Mouse (Mus musculus) heart, adult 18-20 months (tissue): ENCODE measurements around the gene Myct1. TPM values are rescaled to one million over a fixed set of nuclear protein-coding genes. Genes with fewer than 3 reads are reported as not detected.
A peak's percentile ranks its signal among the peaks of the same experiment; 100 is the strongest.

ENCODE experiments used
- DNase-seq, 2 experiments: peaks; one replicate each; pipeline ENCODE4 v3.0.0; 2021 to 2022; ENCODE audit warnings: mixed read lengths in 1 of 2
- long read RNA-seq, 2 experiments: library from polyadenylated mRNA; stranded (forward); transcript quantifications; one replicate each; pipeline ENCODE4 v2.0.0; 2021
- total RNA-seq, 2 experiments: library from RNA; stranded (reverse); gene quantifications; 2 replicates each; pipeline ENCODE4 v1.2.3; 2021

The Myct1 gene
- 1 to 10 TPM; 7.5 to 9.0 TPM for total RNA-seq
- long read RNA-seq, experiment 1, transcript Myct1-201 (2 exons, 2,845 nt), result major isoform, 9 of 9 reads
- long read RNA-seq, experiment 1, partial matches to known transcripts, result 0 of 9 reads
- long read RNA-seq, experiment 1, other reads (novel, unspliced or antisense), result 0 of 9 reads
- long read RNA-seq, experiment 2, partial matches to known transcripts, result 0 of 2 reads
- long read RNA-seq, experiment 2, other reads (novel, unspliced or antisense), result 0 of 2 reads

DNA sequence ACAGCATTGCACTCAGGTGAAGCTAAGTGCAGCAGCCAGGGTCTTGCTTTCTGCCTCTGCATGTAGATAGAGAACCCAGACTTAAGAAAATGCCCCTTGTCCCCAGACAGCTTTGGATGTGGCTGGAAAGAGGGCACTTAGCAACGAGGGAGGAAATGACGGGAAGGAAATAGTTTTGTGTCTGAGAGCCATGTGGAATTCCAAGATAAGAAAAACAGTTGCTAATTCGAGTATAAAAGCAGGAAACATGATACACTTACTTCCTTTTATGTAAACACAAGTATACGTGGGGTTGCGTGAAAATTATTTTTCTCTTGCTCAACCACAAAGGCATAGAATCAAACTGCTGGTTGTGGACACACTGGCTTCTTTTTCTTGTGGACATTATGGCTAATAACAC lies at the start of gene Myct1:
Myct1 (plus strand) TSS at position 312 of the 400 bp plus-strand sequence.
- peak; percentile 26 to 71 for DNase-seq

DNA sequence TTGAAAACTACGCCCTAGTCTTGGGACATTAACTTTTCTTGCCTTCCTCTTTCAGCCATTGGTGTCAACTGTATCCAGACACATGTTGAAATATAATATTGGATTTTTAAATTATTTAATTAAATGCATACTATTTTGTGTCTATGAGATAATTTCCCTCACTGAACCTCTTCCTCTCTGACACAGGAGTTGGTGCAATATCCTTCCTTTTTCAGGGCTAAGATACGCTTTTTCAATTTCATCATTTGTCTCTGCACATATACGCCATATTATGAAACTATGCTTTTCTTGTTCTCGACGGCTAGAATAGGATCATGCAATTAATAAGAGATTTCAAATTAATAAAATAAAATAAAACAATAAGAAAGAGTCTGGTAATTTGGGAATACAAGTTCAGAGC lies 47.1 kb upstream of the Myct1 start:
- DNase-seq, result no peak

DNA sequence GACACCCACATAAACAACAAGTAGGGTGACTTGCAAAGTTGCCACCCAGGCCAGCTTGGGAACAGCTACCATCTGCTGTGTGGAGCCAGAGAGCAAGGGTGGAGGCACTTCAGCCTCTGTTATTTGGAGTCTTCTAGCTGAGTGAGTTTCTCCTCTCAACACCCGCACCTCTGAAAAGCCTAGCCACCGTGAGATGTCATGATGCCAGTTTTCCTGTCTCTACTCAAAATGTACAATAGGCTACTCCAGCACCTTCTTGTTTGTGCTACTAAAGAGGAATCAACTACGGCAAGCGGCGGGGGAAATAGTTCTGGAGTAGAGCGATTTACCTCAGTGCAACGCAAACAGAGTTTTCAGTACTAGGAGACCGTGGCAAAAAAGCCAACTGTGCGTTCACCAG lies 45.8 kb upstream of the Myct1 start:
- no peak for DNase-seq

DNA sequence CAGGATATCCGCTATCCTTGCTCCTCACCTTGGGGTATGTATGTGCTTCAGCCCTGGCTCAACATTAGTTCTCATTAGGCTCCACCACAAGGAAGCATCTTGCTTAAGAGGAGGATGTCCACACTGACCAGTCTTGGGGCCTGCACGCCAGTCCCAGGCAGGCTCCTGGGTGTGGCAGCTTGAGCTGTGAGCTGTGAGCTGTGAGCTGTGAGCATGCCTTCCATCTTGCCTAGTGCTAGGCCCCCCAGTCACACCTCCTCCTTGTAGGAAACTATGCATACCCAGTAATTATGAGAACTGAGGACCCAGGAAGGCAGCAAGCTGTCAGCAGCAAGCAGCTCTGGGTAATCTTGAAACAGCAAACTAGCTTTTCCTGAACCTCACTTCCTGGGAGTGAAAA lies 44.9 kb upstream of the Myct1 start:
- no peak for DNase-seq

DNA sequence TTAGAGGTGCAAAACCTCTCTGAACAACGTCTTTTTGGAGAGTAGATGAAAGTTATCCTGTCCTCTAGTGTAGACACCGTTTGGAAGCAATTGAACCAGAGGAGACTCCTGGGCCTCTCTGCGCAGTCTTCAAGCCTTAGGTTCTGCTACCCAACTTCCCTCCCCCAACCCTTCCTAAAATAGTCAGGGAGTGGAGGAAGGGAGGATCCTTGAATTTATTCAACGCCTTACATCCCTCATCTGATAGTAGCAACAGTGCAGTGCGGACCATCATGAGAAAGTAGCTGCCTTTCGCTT lies 43.8 kb upstream of the Myct1 start:
- DNase-seq, result peak; percentile 26 to 51

DNA sequence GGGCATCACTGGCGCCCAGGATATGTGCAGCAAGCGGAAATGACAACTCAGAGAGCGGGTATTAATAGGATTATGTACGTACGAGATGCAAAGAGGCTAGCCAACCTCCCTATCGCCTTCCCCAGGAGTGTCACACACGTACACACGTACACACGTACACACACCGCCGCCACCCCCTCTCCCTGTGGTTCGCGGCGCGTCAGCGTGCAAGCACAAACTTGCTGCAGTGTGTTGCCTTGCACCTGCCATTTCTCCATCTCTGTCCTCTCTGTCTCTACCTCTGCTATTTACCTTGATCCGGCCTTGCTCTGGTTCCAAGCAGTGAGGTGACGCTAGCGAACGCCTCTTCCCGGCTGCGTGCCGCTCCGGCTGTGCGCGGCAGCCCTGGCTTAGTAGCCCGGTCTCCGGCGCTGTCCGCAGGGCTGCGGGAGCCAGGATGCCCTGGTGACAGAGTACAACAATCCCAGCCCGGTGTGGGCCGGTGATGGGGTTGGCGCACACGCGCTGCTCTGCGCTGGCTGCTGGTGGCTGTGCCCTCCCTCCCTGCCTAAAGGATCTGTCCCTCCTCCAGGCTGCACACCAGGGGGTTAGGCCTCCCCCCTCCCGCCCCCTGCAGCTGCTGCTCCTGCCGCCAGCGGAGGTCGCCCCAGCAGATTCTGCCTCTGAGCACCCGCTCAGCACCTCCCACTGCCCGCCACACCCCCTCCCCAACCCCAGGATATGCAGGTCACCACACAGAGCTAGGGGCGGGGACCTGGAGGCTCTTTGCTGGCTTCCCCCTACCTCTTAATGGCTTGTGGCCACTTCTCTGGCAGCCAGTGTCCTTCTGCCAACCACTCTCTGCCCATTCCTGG lies 43.2 kb upstream of the Myct1 start:
- peak; percentile 38 to 65 for DNase-seq

DNA sequence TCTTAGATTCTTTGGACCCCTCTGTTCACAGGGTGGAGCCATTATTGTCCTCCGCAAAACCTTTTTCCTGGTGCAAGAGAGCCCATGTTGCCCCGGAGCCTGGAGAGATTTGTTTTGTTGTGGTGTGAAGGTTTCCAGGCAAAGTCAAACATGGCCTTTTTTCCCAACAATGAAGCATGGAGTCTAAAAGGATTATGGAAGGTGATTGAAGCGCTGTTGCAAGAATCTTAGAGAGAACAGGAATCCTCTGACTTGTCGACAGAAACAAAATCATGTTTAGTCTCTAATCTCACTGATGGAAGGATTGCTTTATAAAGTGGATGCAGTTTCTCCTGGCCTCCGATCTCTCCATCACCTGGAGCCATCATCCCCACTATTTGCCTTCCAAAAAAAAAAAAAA lies 42.2 kb upstream of the Myct1 start, which contains the start of gene Syne1:
Syne1 (minus strand) TSS at position 101 of the 400 bp plus-strand sequence.
- DNase-seq, result no peak

DNA sequence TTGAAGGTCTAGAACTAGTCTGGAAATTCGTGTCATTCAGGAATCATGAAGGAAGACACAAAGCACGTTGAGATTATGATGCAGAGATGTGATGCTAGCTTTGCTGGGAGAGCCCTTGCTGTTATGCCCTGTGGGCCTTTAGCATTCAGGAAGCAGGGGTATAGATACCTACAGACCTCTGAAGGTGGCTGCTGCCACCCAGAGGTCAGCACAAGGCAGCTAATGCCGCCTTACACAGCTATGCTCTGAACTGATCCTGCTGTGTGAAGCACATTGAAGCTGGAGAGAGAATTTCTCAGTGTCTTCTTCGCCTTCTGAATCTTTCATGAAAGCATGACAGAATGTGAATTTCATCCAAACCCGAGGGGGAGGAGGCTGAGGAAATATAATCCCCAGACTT lies 38.6 kb upstream of the Myct1 start:
- DNase-seq, result no peak

DNA sequence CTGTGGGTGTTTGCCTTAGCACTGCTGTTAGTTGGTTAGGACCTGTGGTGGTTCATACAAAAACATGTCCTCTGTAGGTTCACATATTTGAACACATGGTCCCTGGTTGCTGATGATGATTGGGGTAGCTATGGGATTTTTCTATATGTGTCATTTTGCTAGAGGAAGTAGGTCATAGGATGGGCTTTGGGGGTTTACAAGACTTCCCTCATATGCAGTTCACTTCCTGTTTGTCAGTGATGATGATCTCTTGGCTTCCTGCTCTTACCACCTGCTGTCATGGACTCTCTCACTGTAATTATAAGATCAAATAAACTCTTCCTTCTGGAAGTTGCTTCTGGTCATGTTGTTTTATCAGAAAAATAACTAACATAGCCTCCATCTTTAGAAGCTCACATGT lies 34.8 kb upstream of the Myct1 start:
- no peak for DNase-seq

DNA sequence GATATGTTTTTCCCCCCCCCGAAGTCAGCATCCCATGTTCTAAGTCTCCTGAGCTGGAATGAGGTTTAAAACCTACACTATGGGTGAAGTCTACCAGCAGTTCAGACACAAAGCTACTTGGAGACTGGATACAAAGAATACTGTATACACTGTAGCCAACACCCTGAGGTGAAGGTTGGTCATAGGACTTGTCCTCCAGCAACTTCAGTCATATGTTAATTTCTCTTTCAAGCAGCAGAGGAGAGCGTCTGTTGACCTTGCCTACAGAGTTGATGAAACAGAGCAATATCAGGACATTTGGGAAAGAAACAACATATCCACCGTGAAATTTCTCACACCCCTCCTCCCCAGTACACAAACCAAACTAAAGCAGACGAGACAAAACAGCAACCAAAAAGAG lies 33.0 kb upstream of the Myct1 start:
- no peak for DNase-seq

DNA sequence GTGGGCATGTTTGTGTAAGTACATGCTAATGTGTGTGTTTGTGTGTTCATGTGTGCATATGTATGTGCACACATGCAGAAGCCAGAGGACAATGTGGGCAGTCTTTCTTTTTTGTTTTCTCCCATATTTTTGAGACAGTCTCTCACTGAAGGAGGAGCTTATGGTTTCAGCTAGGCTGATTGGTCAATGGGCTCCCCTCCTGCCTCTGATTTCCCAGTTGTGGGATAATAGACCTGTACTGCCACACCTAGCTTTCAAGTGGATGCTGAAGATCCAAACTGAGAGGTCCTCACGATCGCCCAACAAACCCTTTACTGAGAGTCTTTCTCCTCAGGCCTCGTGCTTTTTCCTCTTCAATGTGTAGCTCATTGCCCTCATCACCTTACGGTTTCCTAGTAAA lies 31.9 kb upstream of the Myct1 start:
- DNase-seq, result no peak

DNA sequence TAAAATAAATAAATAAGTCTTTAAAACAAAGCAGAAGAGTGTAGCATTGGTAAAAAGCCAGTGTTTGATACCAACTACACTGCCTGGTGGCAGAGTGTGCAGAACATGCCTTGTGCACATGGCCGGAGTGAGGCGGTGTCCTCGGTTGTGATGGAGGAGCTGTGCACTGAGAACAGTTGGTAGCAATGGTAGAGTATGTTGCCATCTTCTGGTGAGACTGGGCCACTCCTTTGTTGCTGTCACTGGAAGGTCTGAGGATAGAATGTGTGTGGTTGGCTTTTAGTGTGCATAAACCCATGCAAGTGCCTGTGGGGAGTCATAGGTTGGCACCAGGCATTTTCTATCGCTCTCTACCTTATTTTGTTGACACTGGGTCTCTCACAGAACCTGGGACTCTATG lies 24.6 kb upstream of the Myct1 start:
- no peak for DNase-seq

DNA sequence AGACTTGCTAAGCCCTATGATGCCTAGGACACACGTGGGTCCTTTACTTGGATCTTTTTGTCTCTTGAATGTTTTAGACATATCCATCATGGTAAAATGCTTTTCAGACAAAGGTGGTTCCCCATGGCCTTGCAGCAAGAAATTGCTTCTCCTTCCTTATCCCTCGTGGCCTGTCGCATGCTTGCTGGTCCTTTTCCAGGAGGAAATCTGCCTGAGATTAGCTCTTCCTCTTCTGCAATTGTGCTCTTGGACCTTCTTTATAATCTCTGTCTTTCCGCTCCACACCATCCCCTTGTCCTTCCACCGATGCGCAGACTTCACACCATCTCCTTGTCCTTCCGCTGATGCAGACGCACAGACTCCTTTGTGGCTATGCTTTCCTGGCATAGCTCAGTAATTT lies 23.5 kb upstream of the Myct1 start:
- DNase-seq, result peak in 1 of 2 experiments; percentile 25

DNA sequence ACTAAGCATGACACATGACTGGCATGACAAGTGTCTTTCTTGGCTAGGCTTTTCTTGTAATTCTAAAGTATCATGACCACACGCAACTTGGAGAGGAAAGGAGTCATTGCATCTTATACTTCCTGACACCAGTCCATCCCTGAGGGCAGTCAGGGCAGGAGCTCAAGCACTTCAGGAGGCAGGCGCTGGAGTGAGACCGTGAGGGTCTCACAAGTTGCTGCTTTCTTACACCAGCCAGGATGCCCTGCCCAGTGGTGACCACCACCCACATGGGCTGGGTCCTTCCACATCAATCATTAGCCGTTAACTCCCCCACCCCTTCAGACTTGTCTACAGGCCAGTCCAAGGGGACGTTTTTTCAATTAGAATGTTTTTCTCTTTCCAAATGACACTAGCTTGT lies 22.2 kb upstream of the Myct1 start:
- DNase-seq, result no peak

DNA sequence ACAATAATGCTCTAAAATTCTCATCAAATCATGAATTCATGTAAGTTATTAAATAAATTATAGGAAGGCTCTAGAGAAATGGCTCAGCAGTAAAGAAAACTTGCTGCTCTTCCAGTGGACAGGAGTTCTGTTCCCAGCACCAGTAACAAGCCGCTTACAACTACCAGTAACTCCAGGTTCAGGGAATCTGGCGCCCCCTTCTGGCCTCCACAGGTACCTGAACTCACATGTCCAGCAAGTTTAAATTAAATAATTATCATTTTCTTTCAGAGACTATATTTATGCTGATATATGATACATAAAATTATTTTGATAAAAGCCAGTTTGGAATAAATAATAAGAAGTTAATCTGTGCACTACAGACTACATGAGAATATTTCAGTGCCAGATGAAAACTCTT lies 20.2 kb upstream of the Myct1 start:
- no peak for DNase-seq

DNA sequence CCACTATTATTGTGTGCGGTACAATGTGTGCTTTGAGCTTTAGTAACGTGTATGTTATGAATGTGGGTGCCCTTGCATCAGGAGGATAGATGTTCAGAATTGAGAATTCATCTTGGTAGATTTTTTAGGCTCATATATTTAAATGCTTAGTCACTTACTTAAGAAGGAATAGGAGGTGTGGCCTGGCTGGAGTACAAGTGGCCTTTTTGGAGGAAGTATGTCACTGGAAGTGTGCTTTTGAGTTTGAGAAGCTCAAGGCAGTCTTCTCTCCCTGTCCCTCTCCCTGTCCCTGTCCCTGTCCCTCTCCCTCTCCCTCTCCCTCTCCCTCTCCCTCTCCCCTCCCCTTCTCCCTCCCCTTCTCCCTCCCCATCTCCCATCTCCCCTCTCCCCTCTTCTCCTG lies 2.5 kb upstream of the Myct1 start:
- DNase-seq, result peak; percentile 25 to 33

DNA sequence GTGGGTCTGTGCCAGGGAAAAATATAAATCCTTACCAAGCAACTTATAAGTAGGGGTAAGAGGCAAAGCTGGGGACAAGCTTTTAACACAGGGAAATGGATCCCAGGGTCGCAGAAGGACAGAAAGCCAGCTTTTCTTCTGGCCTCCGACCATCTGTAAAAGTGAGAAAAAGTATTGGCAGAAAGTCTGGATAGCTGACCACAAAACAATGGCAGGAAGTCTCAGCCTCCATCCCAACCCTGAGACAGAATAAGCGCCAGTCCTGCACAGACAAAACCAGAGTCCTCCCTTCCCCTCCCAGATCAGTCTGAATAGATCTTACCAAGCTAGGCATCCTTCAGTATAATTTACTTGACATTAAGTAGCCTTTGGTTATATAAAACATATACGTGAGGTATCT lies 1.6 kb upstream of the Myct1 start:
- DNase-seq, result peak; percentile 38 to 81

DNA sequence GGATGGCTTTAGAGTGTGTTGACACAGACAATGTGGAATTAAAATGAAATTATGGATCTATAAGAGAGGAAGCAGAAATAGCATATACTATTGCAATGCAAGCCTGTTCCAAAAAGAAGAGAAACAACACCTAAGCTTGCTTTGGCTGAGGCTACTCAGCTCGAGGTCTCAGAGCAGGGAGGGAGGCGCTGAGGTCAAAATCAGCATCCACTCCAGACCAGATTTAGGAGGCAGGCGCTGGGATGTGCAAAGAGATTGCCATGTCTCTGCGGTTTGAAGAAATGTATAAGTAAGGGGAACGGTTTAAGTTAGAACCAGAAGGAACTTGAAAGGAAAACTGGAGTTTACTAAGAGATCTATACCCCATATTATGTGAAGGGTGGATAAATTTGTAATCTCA lies 882 bp downstream of the Myct1 start:
- DNase-seq, result no peak

DNA sequence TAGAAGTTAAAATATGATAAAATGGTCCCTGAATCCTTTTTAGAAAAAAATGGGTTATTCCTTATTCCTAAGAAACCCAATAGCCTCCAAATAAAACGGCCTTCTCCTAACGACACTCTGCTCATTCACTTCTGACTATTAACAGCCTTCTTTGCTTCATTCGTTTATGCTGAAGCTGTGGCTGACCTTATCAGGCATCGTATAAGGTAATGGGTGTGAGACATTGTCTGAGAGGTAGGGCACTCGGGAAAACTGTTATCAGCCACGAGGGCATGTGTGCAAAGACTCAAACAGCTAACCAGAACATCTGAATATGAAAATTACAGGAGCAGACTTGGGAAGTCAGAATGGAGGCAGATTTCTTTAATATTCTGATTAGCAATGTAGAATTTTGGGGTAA lies 3.0 kb downstream of the Myct1 start:
- DNase-seq, result no peak

DNA sequence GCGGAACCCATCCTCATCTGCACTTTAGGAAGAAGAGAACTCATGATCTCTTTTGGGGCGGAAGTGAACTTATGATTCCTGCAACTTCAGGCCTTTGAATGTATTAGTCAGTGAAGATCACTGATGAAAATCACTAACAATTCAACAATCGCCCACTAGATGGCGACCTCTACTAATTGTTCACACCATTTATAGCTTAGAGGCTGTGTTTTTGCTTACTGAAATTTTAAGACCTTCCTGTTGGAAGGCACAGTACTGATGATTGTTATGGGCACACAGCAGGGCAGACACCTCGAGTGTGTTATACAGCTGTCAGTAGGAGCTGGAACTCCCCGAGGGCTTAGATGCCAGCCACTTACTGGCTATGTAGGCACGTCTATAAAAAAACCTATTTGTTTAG lies 6.5 kb downstream of the Myct1 start:
- DNase-seq, result peak; percentile 66 to 84

DNA sequence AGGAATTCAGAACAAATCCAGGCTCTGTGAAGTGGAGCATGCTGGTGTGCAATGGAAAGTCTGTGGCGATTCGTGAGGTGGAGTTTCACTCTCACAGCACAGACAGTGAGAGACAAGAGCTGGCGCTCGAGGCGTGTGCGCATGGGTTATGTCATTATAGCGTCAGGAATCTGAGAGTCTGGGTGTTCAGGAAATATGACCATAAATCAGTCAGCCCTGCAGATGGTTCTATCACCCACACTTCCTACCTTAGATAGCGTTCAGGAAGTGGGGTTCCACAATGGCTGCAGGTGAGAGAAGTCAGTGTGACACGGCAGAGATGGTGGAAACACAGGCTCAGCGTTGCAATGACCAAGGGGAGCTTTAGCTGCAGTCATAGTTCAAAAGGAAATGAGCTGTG lies 9.9 kb downstream of the Myct1 start:
- DNase-seq, result no peak

DNA sequence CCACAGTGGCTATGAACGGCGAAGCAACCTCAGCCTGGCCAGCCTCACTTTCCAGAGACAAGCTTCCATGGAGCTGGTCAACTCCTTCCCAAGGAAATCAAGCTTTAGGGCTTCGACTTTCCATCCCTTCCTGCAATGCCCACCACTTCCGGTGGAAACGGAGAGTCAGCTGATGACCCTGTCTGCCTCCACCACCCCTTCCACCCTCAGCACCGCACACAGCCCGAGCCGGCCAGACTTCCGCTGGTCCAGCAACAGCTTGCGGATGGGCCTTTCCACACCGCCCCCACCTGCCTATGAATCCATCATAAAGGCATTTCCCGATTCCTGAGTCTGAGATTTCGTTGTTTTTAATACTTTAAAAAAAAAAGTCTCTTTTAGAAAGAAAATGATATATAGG lies 10.8 kb downstream of the Myct1 start:
- DNase-seq, result no peak

DNA sequence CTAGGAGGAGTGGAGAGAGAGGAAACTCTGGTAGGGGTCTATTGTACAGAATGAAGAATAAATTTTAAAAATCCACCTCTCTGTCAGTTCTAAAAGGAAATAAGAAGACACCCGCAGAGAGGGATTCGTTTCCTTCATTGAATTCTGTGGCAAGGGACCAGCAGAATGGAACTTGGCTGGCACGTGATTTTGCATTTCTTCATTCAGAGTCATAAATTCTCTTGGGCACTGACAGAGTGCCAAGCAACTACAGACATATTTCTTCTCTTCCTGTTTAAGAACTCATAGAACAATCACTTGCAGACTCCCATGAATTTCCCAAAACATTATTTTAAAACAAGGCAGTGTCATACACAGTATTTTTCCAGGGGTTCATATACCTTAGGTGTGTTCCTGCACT lies 15.3 kb downstream of the Myct1 start:
- DNase-seq, result no peak
